Mouse (Mus musculus): ENCODE measurements around the gene Nrbp1. TPM values are rescaled to one million over a fixed set of nuclear protein-coding genes. Genes with fewer than 3 reads are reported as not detected.

Gene Nrbp1
- polyA plus RNA-seq, 1 experiment from 2014 or later: 160 TPM

DNA sequence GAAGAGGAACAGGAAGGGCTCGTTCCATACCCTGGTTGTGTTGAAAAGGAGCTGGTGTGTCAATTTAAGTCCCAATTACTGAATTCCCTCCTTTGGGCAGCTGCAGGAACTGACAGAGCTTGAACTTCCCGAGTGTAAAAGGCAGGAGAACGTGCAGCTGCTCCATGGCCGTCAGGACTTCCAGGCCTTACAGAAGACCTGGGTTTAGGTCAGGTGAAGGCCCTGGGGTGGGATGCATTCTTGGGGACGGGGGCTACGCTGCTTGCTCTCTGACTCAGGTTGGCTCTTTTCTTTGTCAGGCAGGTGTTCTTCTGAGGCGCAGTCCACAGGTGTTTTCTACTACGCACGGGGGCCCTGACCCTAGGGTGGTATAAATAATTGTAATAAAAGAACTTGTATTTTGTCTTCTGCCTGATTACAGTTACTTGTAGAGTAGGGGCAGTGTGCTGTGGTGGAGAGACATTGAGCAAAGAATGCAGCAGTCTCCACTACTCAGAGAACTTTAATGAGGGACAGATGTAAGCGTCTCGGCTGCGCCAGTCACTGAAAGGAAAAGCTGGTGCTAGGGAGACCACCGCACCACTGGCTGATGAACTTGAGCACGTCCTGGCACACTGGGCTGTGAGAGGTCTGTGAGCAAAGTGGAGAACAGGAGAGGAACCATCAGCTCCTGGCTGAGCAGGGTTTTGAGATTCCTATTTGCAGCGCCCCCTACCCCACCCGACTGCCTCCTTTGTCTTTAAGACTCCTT is 12.3 kb downstream of the Nrbp1 start:
- Histone ChIP-seq H3K4me2 (ENCODE audit: low read length) (no peak overlapping the region), H3K4me3 (ENCODE audit: low read depth, low read length) (no peak overlapping the region), H3K36me3 (ENCODE audit: control insufficient read depth, insufficient read depth, low read length) (peaks cover 86% of the 10 kb centered on the region), H3K9me3 (replicated peaks; ENCODE audit: control insufficient read depth, low read length) (no peaks in the 10 kb centered on the region), H3K4me1 (ENCODE audit: control insufficient read depth, insufficient read depth, low read length) (peaks cover 6% of the 10 kb centered on the region; the same call in 1 of the 2 replicates), H3K27me3 (replicated peaks; ENCODE audit: control insufficient read depth, insufficient read depth, low read length) (no peaks in the 10 kb centered on the region), H3K27ac (ENCODE audit: low read depth, low read length) (no peak overlapping the region), H3K9ac (ENCODE audit: low read length) (no peak overlapping the region)
- DNase-seq (ENCODE audit: low spot score) (no peak), ATAC-seq (no peak)
- WGBS: 82% methylated on average over 16 of the region's 16 CpGs

GRCm38 (mm10) chr5:31253806-31254205 is 13.1 kb downstream of the Nrbp1 start:
- WGBS: 98% methylated on average over 8 of the region's 8 CpGs
- ATAC-seq: no peak

DNA sequence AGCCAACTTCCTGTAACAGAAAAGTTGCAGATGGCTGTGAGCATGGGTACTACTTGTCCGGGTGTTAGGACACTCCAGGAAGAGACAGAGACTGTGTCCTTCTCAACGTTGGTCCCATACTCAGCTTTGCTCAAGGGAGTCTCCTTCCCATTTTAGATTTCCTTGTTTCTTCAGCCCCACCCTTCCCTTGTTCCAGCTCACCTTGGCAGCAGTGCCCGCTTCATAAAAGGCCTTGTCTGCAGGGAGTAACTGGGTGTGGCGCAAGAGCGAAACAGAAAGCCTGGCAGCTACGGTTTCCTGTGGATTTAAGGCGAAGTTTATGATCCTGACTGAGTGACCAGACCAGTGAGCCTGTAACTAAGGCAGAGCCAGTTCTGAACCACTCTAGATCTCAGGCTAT is 13.8 kb downstream of the Nrbp1 start:
- DNase-seq (ENCODE audit: low spot score) (no peak), ATAC-seq (no peak)
- no peak overlapping the region for H3K4me2 ChIP-seq (ENCODE audit: low read length)
- 89% methylated on average over 7 of the region's 7 CpGs for WGBS
- no peaks in the 10 kb centered on the region for H3K27me3 ChIP-seq (replicated peaks; ENCODE audit: control insufficient read depth, insufficient read depth, low read length)
- peaks cover 6% of the 10 kb centered on the region; the same call in 1 of the 2 replicates for H3K4me1 ChIP-seq (ENCODE audit: control insufficient read depth, insufficient read depth, low read length)
- H3K4me3 ChIP-seq (ENCODE audit: low read depth, low read length): no peak overlapping the region
- H3K36me3 ChIP-seq (ENCODE audit: control insufficient read depth, insufficient read depth, low read length): peaks cover 75% of the 10 kb centered on the region
- H3K27ac ChIP-seq (ENCODE audit: low read depth, low read length): no peak overlapping the region
- no peaks in the 10 kb centered on the region for H3K9me3 ChIP-seq (replicated peaks; ENCODE audit: control insufficient read depth, low read length)
- no peak overlapping the region for H3K9ac ChIP-seq (ENCODE audit: low read length)

More at GRCm38 (mm10) chr5:31253806-31254205, 13.1 kb downstream of the Nrbp1 start:
- Histone ChIP-seq H3K4me2 (ENCODE audit: low read length) (no peak overlapping the region), H3K36me3 (ENCODE audit: control insufficient read depth, insufficient read depth, low read length) (peaks cover 77% of the 10 kb centered on the region), H3K4me1 (ENCODE audit: control insufficient read depth, insufficient read depth, low read length) (peaks cover 6% of the 10 kb centered on the region; the same call in 1 of the 2 replicates), H3K27ac (ENCODE audit: low read depth, low read length) (no peak overlapping the region), H3K27me3 (replicated peaks; ENCODE audit: control insufficient read depth, insufficient read depth, low read length) (no peaks in the 10 kb centered on the region), H3K9ac (ENCODE audit: low read length) (no peak overlapping the region), H3K4me3 (ENCODE audit: low read depth, low read length) (no peak overlapping the region), H3K9me3 (replicated peaks; ENCODE audit: control insufficient read depth, low read length) (no peaks in the 10 kb centered on the region)
- DNase-seq (ENCODE audit: low spot score): no peak

DNA sequence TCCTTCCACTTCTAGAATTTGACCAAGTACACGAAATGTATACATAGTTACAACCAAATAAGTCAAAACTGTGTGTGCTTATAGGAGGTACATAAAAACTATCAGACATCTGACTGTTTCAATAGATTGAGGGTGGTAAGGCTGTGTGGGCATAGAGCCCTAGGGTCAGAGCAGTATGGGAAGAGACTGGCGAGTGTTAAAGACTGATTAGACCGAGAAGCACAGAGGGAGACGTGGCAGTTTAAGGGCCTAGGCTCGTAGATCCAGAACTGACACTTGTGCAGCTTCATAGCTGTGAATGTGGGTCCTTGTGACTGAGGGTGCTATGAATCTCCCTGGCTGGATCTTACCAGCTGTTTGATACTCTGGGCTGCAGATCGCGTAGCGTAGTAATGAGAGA is 14.2 kb downstream of the Nrbp1 start:
- Histone ChIP-seq H3K9ac (ENCODE audit: low read length) (no peak overlapping the region), H3K9me3 (replicated peaks; ENCODE audit: control insufficient read depth, low read length) (no peaks in the 10 kb centered on the region), H3K4me2 (ENCODE audit: low read length) (no peak overlapping the region), H3K27ac (ENCODE audit: low read depth, low read length) (no peak overlapping the region), H3K4me3 (ENCODE audit: low read depth, low read length) (no peak overlapping the region), H3K27me3 (replicated peaks; ENCODE audit: control insufficient read depth, insufficient read depth, low read length) (no peaks in the 10 kb centered on the region), H3K36me3 (ENCODE audit: control insufficient read depth, insufficient read depth, low read length) (peaks cover 75% of the 10 kb centered on the region), H3K4me1 (ENCODE audit: control insufficient read depth, insufficient read depth, low read length) (peaks cover 6% of the 10 kb centered on the region; the same call in 1 of the 2 replicates)
- DNase-seq (ENCODE audit: low spot score): no peak
- WGBS: 85% methylated on average over 8 of the region's 8 CpGs
- ATAC-seq: no peak

DNA sequence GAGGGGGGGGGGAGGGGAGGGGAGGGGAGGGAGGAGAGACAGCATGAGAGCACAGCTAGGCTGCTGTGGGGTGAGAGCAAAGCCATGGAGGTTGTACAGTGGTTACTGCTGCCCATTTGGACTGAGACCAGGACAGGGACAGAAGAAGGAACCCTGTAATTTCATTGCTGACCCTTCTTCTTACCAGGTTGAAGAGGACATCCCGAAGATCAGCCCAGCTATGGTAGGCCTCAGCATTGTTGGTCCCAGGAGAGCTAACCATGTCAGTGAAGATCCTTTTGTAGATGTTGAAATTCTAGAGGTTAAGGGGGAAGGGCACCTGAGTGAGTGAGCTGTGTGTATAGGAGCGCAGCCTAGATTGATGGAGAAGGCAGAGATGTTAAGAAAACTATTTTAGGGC is 14.7 kb downstream of the Nrbp1 start:
- Histone ChIP-seq H3K4me2 (ENCODE audit: low read length) (no peak overlapping the region), H3K4me1 (ENCODE audit: control insufficient read depth, insufficient read depth, low read length) (peaks cover 6% of the 10 kb centered on the region; the same call in 1 of the 2 replicates), H3K9ac (ENCODE audit: low read length) (no peak overlapping the region), H3K9me3 (replicated peaks; ENCODE audit: control insufficient read depth, low read length) (no peaks in the 10 kb centered on the region), H3K27ac (ENCODE audit: low read depth, low read length) (no peak overlapping the region), H3K36me3 (ENCODE audit: control insufficient read depth, insufficient read depth, low read length) (peaks cover 75% of the 10 kb centered on the region), H3K4me3 (ENCODE audit: low read depth, low read length) (no peak overlapping the region), H3K27me3 (replicated peaks; ENCODE audit: control insufficient read depth, insufficient read depth, low read length) (no peaks in the 10 kb centered on the region)
- DNase-seq (ENCODE audit: low spot score) (no peak), ATAC-seq (no peak)
- WGBS: 92% methylated on average over 2 of the region's 2 CpGs

DNA sequence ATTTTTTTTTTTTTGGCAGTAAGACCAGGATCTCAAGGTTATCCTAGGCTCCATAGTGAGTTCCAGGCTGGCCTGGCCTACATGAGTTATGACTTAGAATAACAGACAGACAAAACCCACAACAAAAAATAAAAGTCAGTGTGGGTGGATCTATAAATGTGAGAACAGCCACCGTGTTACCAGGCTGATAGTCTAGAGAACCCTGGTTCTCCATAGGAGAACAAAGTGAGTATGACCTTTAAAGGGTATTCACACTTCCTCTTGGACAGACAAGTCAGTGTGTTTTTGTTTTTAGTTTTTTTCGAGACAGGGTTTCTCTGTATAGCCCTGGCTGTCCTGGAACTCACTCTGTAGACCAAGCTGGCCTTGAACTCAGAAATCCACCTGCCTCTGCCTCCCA is 15.3 kb downstream of the Nrbp1 start:
- ATAC-seq: no peak
- Histone ChIP-seq H3K4me2 (ENCODE audit: low read length) (no peak overlapping the region), H3K27me3 (replicated peaks; ENCODE audit: control insufficient read depth, insufficient read depth, low read length) (no peaks in the 10 kb centered on the region), H3K4me3 (ENCODE audit: low read depth, low read length) (no peak overlapping the region), H3K4me1 (ENCODE audit: control insufficient read depth, insufficient read depth, low read length) (peaks cover 6% of the 10 kb centered on the region; the same call in 1 of the 2 replicates), H3K9me3 (replicated peaks; ENCODE audit: control insufficient read depth, low read length) (no peaks in the 10 kb centered on the region), H3K36me3 (ENCODE audit: control insufficient read depth, insufficient read depth, low read length) (peaks cover 75% of the 10 kb centered on the region), H3K27ac (ENCODE audit: low read depth, low read length) (no peak overlapping the region), H3K9ac (ENCODE audit: low read length) (no peak overlapping the region)
- 91% methylated on average over 2 of the region's 2 CpGs for WGBS
- no peak for DNase-seq (ENCODE audit: low spot score)

DNA sequence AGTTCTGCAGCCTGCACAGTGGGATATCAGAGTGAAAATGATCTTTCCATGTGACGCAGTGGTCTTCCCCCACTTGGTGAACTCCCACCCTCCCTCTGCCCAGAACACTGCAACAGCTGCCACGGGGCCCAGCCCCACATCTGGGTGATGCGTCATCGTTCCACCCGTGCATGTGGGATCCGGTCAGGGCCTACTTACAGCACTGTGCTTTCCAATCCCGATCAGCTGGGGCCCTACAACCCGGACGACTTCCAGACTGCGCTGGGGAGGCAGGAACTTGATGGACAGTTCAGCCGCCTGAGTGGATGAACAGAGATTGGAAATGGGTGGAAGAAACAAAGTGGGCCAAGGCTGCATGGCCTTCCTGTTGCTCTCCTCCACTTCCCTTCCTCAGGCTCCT is 17.0 kb downstream of the Nrbp1 start:
- H3K27ac ChIP-seq (ENCODE audit: low read depth, low read length): no peak overlapping the region
- ATAC-seq (no peak), DNase-seq (ENCODE audit: low spot score) (no peak)
- WGBS: 88% methylated on average over 11 of the region's 11 CpGs
- H3K4me3 ChIP-seq (ENCODE audit: low read depth, low read length): no peak overlapping the region
- H3K9ac ChIP-seq (ENCODE audit: low read length): no peak overlapping the region
- no peaks in the 10 kb centered on the region for H3K27me3 ChIP-seq (replicated peaks; ENCODE audit: control insufficient read depth, insufficient read depth, low read length)
- no peaks in the 10 kb centered on the region for H3K4me1 ChIP-seq (ENCODE audit: control insufficient read depth, insufficient read depth, low read length)
- H3K9me3 ChIP-seq (replicated peaks; ENCODE audit: control insufficient read depth, low read length): no peaks in the 10 kb centered on the region
- H3K36me3 ChIP-seq (ENCODE audit: control insufficient read depth, insufficient read depth, low read length): peaks cover 79% of the 10 kb centered on the region
- H3K4me2 ChIP-seq (ENCODE audit: low read length): no peak overlapping the region

- DNase-seq (ENCODE audit: low spot score): no peak
Measured at GRCm38 (mm10) chr5:31266101-31266500, 25.4 kb downstream of the Nrbp1 start.

GRCm38 (mm10) chr5:31267686-31268085 is 27.0 kb downstream of the Nrbp1 start:
- H3K36me3 ChIP-seq (ENCODE audit: control insufficient read depth, insufficient read depth, low read length): peaks cover 91% of the 10 kb centered on the region
- 43% methylated on average over 6 of the region's 6 CpGs for WGBS
- no peak for ATAC-seq

More at GRCm38 (mm10) chr5:31266101-31266500, 25.4 kb downstream of the Nrbp1 start:
- Histone ChIP-seq H3K27me3 (replicated peaks; ENCODE audit: control insufficient read depth, insufficient read depth, low read length) (no peaks in the 10 kb centered on the region), H3K4me2 (ENCODE audit: low read length) (no peak overlapping the region), H3K4me3 (ENCODE audit: low read depth, low read length) (no peak overlapping the region), H3K9me3 (replicated peaks; ENCODE audit: control insufficient read depth, low read length) (no peaks in the 10 kb centered on the region), H3K9ac (ENCODE audit: low read length) (no peak overlapping the region), H3K27ac (ENCODE audit: low read depth, low read length) (no peak overlapping the region), H3K4me1 (ENCODE audit: control insufficient read depth, insufficient read depth, low read length) (no peaks in the 10 kb centered on the region), H3K36me3 (ENCODE audit: control insufficient read depth, insufficient read depth, low read length) (peaks cover 93% of the 10 kb centered on the region)
- no peak for ATAC-seq
- 89% methylated on average over 7 of the region's 7 CpGs for WGBS

More at GRCm38 (mm10) chr5:31267686-31268085, 27.0 kb downstream of the Nrbp1 start:
- H3K27me3 ChIP-seq (replicated peaks; ENCODE audit: control insufficient read depth, insufficient read depth, low read length): no peaks in the 10 kb centered on the region
- no peak overlapping the region for H3K4me3 ChIP-seq (ENCODE audit: low read depth, low read length)
- no peak overlapping the region for H3K27ac ChIP-seq (ENCODE audit: low read depth, low read length)
- H3K9ac ChIP-seq (ENCODE audit: low read length): no peak overlapping the region
- no peak overlapping the region for H3K4me2 ChIP-seq (ENCODE audit: low read length)
- no peaks in the 10 kb centered on the region for H3K4me1 ChIP-seq (ENCODE audit: control insufficient read depth, insufficient read depth, low read length)
- no peak for DNase-seq (ENCODE audit: low spot score)
- H3K9me3 ChIP-seq (replicated peaks; ENCODE audit: control insufficient read depth, low read length): no peaks in the 10 kb centered on the region
